Mouse (Mus musculus): ENCODE measurements at regions not wholly inside any gene's neighbourhood (a gene's known extent, or its start where the extent isn't known, plus 50 kb on each side); places are given as distances from the start of the nearest gene placed in this dataset.

DNA sequence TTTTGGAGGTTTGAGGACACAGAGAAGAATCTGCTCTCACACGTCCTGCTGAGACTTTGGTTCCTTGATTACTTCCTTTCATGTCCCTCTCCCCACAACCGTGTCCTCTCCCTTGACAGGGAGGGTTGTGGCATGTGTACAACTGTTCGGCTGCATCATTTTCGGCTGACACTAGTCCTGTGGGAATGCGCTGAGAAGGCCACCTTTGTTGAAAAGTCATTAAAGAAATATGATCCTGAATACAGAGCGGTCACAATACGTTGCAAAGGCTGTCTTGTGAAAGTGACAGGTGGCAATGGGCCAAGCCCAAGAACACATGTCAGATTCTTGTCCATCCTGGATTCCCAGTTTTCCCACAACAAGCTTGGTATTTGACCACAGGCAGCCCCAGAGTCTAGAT is 92.8 kb upstream of the Tut7 start:
- Histone ChIP-seq H3K27me3 (replicated peaks) (no peaks in the 10 kb centered on the region), H3K4me1 (peaks cover under 1% of the 10 kb centered on the region; the same call in 1 of the 2 replicates), H3K36me3 (replicated peaks) (no peaks in the 10 kb centered on the region), H3K4me3 (no peak overlapping the region), H3K9ac (no peak overlapping the region), H3K9me3 (no peaks in the 10 kb centered on the region), H3K27ac (no peak overlapping the region), H3K4me2 (no peak overlapping the region)
- ATAC-seq (replicated peaks) = no peak
- 82% methylated on average over 7 of the region's 7 CpGs for WGBS

DNA sequence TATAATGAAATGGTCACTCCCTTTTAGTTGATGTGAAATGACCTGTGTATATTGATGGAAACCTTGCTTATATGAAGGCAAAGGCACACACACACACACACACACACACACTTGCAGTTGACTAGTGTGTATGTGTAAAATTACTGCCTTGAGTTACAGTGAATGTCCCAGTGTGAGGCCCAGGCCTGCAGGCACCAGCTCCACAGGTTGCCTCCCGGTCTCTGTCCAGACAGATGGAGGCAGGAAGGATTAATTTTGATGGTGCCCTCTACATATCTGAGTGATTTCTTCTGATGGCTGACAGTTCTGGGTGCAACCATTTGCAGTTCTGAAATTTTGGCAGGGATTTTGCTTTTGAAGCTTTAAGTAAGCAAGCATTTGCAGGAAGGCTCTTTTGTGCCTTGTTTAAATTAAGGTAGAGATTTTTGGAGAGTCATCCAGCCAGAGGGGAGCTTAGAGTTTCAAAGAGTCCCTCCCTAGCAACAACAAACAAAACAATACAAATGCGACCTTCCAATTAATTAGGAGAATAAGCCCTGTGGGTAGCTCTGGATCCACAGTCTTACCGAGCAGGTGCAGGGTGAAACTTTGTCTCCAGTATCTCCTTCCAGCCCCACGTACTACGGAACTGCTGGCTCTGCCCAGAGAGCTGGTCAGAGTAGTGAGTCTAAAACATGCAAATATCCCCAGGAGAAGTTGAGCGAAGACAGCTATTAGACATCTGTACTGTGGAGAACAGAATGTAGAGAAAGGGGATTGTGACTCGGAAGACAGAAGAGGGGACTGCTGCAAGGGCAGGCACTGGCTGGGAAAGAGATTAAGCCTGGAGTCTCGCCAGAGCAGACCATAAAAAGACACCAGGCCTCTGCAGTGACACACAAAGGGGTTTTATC is 87.5 kb upstream of the Tut7 start:
- WGBS = 11% methylated on average over 8 of the region's 8 CpGs
- H3K4me1 ChIP-seq = peaks cover 10% of the 10 kb centered on the region
- no peak overlapping the region for H3K27ac ChIP-seq
- no peak overlapping the region for H3K4me2 ChIP-seq
- no peaks in the 10 kb centered on the region for H3K27me3 ChIP-seq (replicated peaks)
- H3K9ac ChIP-seq = no peak overlapping the region
- no peak overlapping the region for H3K4me3 ChIP-seq
- H3K9me3 ChIP-seq = no peaks in the 10 kb centered on the region
- no peaks in the 10 kb centered on the region for H3K36me3 ChIP-seq (replicated peaks)
- no peak for ATAC-seq (replicated peaks)

DNA sequence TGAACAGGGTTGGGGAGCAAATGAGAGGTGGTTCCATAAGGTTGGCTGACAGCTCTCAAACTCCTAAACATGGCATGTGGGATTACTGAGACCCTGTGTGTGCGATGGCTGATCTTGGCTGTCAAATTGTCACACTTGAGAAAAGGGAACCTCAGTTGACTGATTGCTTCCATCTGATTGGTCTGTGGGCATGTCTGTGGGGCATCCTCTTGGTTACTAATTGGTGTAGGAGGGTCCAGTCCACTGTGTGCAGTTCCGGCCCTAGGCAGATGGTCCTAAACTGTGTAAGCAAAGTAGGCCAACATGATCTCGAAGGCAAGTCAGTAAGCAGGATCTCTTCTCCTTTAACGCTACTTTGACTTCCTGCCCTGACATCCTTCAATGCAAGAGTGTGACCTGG is 86.5 kb upstream of the Tut7 start:
- Histone ChIP-seq H3K36me3 (replicated peaks) (no peaks in the 10 kb centered on the region), H3K4me3 (no peak overlapping the region), H3K4me1 (peaks cover 15% of the 10 kb centered on the region), H3K9me3 (no peaks in the 10 kb centered on the region), H3K9ac (no peak overlapping the region), H3K4me2 (no peak overlapping the region), H3K27ac (no peak overlapping the region), H3K27me3 (replicated peaks) (no peaks in the 10 kb centered on the region)
- 91% methylated on average over 4 of the region's 4 CpGs for WGBS
- ATAC-seq (replicated peaks) = no peak

DNA sequence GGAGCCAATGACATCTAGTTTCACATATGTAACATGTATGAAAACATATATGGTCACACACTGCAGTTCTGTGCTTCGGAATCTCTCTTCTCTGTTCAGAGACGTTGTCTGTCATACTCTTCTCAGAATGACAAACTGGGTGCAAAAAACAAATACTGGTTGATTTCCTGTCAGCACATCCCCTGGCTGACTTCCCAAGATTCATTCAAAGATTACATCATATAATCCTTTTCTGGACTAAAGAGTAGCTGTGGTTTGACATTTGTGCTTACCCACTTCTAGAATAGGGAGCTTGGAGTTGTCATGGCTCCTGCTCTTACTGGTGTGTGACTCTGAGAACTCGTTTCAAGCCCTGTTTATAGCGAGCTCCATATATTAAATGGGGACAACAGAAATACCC is 85.8 kb upstream of the Tut7 start:
- Histone ChIP-seq H3K4me2 (no peak overlapping the region), H3K4me3 (no peak overlapping the region), H3K27ac (no peak overlapping the region), H3K9ac (no peak overlapping the region), H3K4me1 (peaks cover 15% of the 10 kb centered on the region), H3K27me3 (replicated peaks) (no peaks in the 10 kb centered on the region), H3K36me3 (replicated peaks) (no peaks in the 10 kb centered on the region), H3K9me3 (no peaks in the 10 kb centered on the region)
- no peak for ATAC-seq (replicated peaks)
- 92% methylated on average over 4 of the region's 4 CpGs for WGBS

DNA sequence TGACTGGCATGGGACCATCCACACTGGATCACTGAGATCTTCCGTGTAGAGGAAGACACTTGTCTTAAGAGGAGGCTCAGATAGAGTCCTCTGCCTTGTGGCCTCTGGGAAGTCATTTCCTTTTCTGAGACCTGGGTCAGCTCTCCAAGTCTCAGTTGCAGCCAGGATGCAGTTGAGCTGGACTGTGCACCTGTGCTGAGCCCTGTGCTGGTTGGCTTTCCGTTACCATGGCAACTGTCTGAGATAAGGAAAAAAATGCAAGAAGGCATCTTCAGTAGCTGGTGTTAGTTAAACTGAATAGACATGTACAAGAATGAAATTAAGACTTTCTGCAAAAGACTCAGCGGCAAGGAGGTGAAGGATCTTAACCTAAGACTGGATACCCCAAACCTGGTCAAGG is 82.5 kb upstream of the Tut7 start:
- 38% methylated on average over 3 of the region's 3 CpGs for WGBS

DNA sequence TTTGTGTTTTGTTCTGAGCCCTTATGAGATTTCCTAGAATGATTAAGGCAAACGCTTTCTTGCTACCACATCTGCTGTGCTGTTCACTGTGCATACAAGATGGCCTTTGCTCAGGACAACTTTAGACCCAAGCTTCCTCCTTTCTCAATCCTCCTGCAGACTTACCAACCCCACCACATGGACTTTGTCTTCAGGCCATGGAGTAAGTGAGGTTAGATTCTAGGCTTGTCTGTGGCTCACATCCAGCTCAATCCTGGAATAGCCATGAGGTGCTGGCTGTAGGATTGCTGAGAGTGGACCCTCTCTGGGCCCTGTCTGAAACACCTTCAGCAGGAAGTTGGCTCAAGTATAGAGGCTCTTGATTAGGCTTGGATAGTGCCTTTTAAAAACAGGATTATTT is 81.5 kb upstream of the Tut7 start:
- no peaks in the 10 kb centered on the region for H3K27me3 ChIP-seq (replicated peaks)
- 96% methylated on average over 1 of the region's 1 CpGs for WGBS
- no peak overlapping the region for H3K4me3 ChIP-seq
- H3K4me2 ChIP-seq = no peak overlapping the region
- ATAC-seq (replicated peaks) = no peak
- peaks cover 11% of the 10 kb centered on the region for H3K4me1 ChIP-seq
- no peaks in the 10 kb centered on the region for H3K9me3 ChIP-seq
- H3K36me3 ChIP-seq (replicated peaks) = no peaks in the 10 kb centered on the region
- no peak overlapping the region for H3K9ac ChIP-seq
- no peak overlapping the region for H3K27ac ChIP-seq

More for the DNA sequence above, 82.5 kb upstream of the Tut7 start:
- Histone ChIP-seq H3K27me3 (replicated peaks) (no peaks in the 10 kb centered on the region), H3K9ac (no peak overlapping the region), H3K4me3 (no peak overlapping the region), H3K4me1 (peaks cover 11% of the 10 kb centered on the region), H3K27ac (no peak overlapping the region), H3K36me3 (replicated peaks) (no peaks in the 10 kb centered on the region), H3K4me2 (no peak overlapping the region), H3K9me3 (no peaks in the 10 kb centered on the region)
- ATAC-seq (replicated peaks) = peak; percentile 82

DNA sequence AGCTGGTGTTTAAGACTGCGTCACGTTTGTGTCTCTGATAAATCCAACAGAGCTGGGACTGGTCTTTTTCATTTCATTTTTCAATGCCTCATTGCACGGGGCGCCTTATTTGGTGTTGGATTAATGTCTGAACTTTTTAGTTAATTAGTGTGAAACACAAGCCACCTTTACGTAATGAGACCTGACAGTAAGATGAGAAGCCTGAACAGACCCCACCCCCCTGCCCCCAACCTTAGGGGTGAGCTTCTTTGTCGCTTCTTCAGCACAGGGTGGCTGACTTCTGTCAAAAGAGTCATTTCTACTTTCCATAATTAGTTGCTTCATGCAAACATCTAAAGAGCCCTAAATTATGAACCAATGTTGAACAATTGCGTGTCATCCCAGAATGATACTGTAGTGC is 76.6 kb upstream of the Tut7 start:
- H3K4me3 ChIP-seq = no peak overlapping the region
- 48% methylated on average over 7 of the region's 7 CpGs for WGBS
- ATAC-seq (replicated peaks) = no peak

DNA sequence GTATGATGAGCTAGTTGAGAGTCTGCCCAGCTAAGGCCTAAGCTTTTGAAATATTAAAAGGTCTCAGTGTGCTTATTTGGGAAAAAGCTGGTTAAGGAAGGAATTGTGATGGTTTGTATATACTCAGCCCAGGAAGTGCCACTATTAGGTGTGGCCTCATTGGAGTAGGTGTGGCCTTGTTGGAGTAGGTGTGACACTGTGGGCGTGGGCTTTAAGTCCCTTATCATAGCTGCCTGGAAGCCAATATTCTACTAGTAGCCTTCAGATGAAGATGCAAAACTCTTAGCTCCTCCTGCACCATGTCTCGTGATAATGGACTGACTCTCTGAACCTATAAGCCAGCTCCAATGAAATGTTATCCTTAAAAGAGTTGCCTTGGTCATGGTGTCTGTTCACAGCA is 72.8 kb upstream of the Tut7 start:
- no peaks in the 10 kb centered on the region for H3K27me3 ChIP-seq (replicated peaks)
- 95% methylated on average over 2 of the region's 2 CpGs for WGBS
- H3K4me1 ChIP-seq = no peaks in the 10 kb centered on the region
- no peak overlapping the region for H3K4me2 ChIP-seq
- no peak overlapping the region for H3K4me3 ChIP-seq
- no peak overlapping the region for H3K9ac ChIP-seq
- H3K27ac ChIP-seq = no peak overlapping the region
- no peaks in the 10 kb centered on the region for H3K9me3 ChIP-seq
- no peaks in the 10 kb centered on the region for H3K36me3 ChIP-seq (replicated peaks)
- ATAC-seq (replicated peaks) = no peak

More for the DNA sequence above, 76.6 kb upstream of the Tut7 start:
- no peak overlapping the region for H3K27ac ChIP-seq
- no peak overlapping the region for H3K4me2 ChIP-seq
- no peaks in the 10 kb centered on the region for H3K27me3 ChIP-seq (replicated peaks)
- no peak overlapping the region for H3K9ac ChIP-seq
- H3K36me3 ChIP-seq (replicated peaks) = no peaks in the 10 kb centered on the region
- H3K4me1 ChIP-seq = no peaks in the 10 kb centered on the region
- no peaks in the 10 kb centered on the region for H3K9me3 ChIP-seq

DNA sequence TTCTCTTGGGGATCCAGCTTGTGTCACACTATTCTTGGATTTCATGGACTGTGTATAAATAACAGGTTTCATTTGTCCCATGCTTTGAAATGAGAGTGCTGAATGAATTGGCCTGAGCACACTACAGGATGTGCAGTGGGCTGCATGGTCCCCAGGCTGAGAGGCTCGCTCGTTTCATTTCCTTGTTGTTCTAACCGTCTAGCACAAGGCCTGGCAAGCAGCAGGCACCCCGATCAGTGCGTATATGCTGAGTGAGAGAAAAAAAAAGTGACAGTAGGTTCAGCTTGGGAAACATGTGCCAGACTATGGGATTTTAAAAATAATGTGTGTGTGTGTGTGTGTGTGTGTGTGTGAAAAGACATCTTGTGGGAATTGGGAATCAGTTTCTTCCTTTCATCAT is 71.1 kb upstream of the Tut7 start:
- Histone ChIP-seq H3K27me3 (replicated peaks) (no peaks in the 10 kb centered on the region), H3K4me3 (no peak overlapping the region), H3K9me3 (no peaks in the 10 kb centered on the region), H3K36me3 (replicated peaks) (no peaks in the 10 kb centered on the region), H3K27ac (no peak overlapping the region), H3K4me1 (peaks cover 7% of the 10 kb centered on the region), H3K9ac (no peak overlapping the region), H3K4me2 (no peak overlapping the region)
- no peak for ATAC-seq (replicated peaks)
- 70% methylated on average over 5 of the region's 5 CpGs for WGBS

DNA sequence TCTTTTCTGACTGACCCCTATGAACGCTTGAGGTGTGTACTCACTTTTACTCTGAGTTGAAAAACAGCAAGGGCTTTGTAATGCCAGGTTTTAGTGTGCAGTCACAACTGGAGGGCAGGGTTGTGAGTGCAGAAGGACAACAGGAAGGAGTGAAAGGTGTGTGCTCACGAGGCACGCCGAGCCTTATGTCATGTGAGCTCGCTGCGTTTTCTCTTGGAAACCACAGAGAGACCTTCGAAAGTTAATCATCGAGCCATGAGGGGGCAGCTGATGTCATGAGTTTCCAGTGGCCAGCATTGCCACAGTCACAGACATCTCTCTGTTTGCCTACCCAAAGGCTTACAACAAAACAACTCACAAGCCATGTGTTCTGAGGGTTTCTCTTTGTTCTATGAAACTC is 70.0 kb upstream of the Tut7 start:
- ATAC-seq (replicated peaks) = no peak
- no peaks in the 10 kb centered on the region for H3K9me3 ChIP-seq

DNA sequence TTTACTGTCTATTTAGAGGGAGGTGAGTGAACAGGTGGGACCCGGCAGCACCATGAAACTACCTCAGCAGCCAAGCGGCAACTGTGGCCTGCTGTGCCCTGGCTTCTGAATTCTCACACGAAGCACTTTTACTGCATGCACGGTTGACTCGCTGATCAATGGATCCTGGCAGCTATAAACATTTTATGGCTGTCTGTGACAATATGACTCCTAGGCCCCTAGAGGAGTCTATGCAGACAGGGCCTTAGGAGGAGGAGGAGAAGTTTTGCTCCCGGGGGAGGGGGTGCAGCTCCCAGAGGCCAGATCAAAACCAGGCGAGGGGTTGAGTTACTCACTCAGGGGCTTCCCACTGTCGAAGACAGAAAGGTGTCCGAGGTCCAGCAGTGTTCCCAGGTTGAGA is 69.4 kb upstream of the Tut7 start:
- no peak overlapping the region for H3K9ac ChIP-seq
- H3K4me2 ChIP-seq = no peak overlapping the region
- H3K27me3 ChIP-seq (replicated peaks) = no peaks in the 10 kb centered on the region
- H3K4me3 ChIP-seq = no peak overlapping the region
- no peak for ATAC-seq (replicated peaks)
- H3K4me1 ChIP-seq = peaks cover 7% of the 10 kb centered on the region
- H3K36me3 ChIP-seq (replicated peaks) = no peaks in the 10 kb centered on the region
- no peak overlapping the region for H3K27ac ChIP-seq
- WGBS = 46% methylated on average over 9 of the region's 9 CpGs
- no peaks in the 10 kb centered on the region for H3K9me3 ChIP-seq

More for the DNA sequence above, 70.0 kb upstream of the Tut7 start:
- Histone ChIP-seq H3K9ac (no peak overlapping the region), H3K4me1 (peaks cover 7% of the 10 kb centered on the region), H3K4me2 (no peak overlapping the region), H3K36me3 (replicated peaks) (no peaks in the 10 kb centered on the region), H3K27ac (no peak overlapping the region), H3K4me3 (no peak overlapping the region), H3K27me3 (replicated peaks) (no peaks in the 10 kb centered on the region)
- 81% methylated on average over 8 of the region's 8 CpGs for WGBS

DNA sequence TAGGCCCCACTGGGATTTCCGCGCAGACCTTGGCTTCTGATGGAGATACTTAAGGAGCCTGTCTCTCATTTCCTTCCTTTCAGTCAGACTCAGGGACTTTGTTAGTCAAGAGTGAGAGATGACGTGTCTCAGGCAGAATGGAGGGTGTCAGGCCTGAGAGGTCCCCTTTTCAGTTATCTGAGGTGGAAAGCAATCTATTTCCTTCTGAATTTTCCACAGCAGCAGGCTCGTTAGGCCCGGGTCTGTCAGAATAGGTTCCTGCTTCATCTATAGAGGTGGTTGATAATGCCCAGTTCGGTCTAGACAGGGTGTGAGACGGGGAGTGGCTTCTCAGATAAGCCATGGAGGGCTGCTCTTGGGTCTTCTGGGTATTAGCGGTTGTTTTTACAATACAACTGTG is 68.8 kb upstream of the Tut7 start:
- Histone ChIP-seq H3K36me3 (replicated peaks) (no peaks in the 10 kb centered on the region), H3K9ac (no peak overlapping the region), H3K4me3 (no peak overlapping the region), H3K9me3 (no peaks in the 10 kb centered on the region), H3K27me3 (replicated peaks) (no peaks in the 10 kb centered on the region), H3K4me1 (peaks cover 7% of the 10 kb centered on the region), H3K4me2 (no peak overlapping the region), H3K27ac (no peak overlapping the region)
- 68% methylated on average over 8 of the region's 8 CpGs for WGBS
- ATAC-seq (replicated peaks) = no peak

DNA sequence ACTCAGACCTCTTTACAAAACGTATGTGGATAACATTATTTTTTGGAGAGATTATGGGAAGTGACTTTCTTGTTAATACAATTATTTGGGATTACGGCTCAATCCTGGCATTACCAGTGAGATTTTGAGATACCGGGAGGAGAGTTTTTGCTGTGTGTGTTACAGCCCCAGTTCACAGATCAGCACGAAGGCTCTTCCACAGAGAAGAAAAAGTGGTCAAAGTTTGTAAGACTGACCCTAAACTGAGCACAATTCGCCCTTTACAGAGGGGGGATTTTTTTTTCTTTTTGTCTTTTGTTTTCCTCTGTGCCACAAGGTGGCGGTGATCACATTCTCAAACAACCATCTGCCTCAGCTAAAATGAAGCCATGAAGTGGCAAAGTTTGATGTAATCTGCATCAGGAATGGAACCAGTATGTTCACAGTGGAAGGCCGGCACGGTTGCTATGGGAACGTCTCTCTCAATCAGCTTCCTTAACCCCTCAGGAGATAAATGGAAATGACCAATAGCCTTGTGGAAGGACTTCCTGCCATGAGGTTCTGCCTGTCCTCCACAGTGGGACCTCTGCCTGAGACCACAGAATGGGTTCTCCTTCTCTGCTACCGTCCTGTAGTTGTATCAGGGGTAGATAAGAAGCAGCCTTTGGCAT is 66.6 kb upstream of the Tut7 start:
- Histone ChIP-seq H3K27me3 (replicated peaks) (no peaks in the 10 kb centered on the region), H3K4me3 (no peak overlapping the region), H3K9ac (no peak overlapping the region), H3K4me1 (peaks cover 7% of the 10 kb centered on the region), H3K27ac (0 out of 2 replicates have a peak overlapping the region, but pooled peaks have one; percentile 2), H3K36me3 (replicated peaks) (no peaks in the 10 kb centered on the region), H3K4me2 (no peak overlapping the region), H3K9me3 (no peaks in the 10 kb centered on the region)
- WGBS = 17% methylated on average over 10 of the region's 10 CpGs
- ATAC-seq (replicated peaks) = peak; percentile 82

Measured in midbrain, embryonic 15.5 days (tissue).